Mouse (Mus musculus): Measurements from ENCODE around the gene Olfr497. TPM values are rescaled to one million over a fixed set of nuclear protein-coding genes. Genes with fewer than 3 reads are reported as not detected.

The Olfr497 gene
- not detected in 2 replicates for polyA plus RNA-seq (2015; fragmentation: Nextera tagmentation; extraction: Ambion mirVana)

- Histone ChIP-seq H3K9me3 (no peaks in the 10 kb centered on the region), H3K4me3 (no peak within 1 kb of the TSS), H3K9ac (no peak within 1 kb of the TSS), H3K4me1 (no peaks in the 10 kb centered on the region), H3K36me3 (no peaks in the 10 kb centered on the region), H3K27ac (replicated peaks) (no peak within 1 kb of the TSS), H3K4me2 (no peak within 1 kb of the TSS), H3K27me3 (replicated peaks) (no peaks in the 10 kb centered on the region)
- ATAC-seq (ENCODE audit: extremely low read depth, insufficient number of reproducible peaks, low FRiP score, low TSS enrichment): no peak
- 66% methylated on average over 2 of the region's 2 CpGs for WGBS
Observed at GRCm38 (mm10) chr7:108420121-108420520, at the start of gene Olfr497. Gene Olfr497, plus strand, starts transcription at chr7:108420421.

- Histone ChIP-seq H3K36me3 (no peaks in the 10 kb centered on the region), H3K4me3 (no peak within 1 kb of the TSS), H3K9ac (no peak within 1 kb of the TSS), H3K9me3 (no peaks in the 10 kb centered on the region), H3K4me1 (no peaks in the 10 kb centered on the region), H3K4me2 (no peak within 1 kb of the TSS), H3K27ac (replicated peaks) (no peak within 1 kb of the TSS), H3K27me3 (replicated peaks) (no peaks in the 10 kb centered on the region)
- no peak for ATAC-seq (ENCODE audit: extremely low read depth, insufficient number of reproducible peaks, low FRiP score, low TSS enrichment)
- 43% methylated on average over 1 of the region's 1 CpGs for WGBS
Observed at GRCm38 (mm10) chr7:108392867-108393266, 27.4 kb upstream of the Olfr497 start, which contains the start of gene Olfr495. Gene Olfr495, plus strand, starts transcription at chr7:108393167.

- no peak within 1 kb of the TSS for H3K4me2 ChIP-seq
- H3K4me3 ChIP-seq: no peak within 1 kb of the TSS
- H3K9me3 ChIP-seq: no peaks in the 10 kb centered on the region; the same call in 1 of the 2 replicates
- no peaks in the 10 kb centered on the region for H3K4me1 ChIP-seq
- no peak within 1 kb of the TSS for H3K27ac ChIP-seq (replicated peaks)
- no peak within 1 kb of the TSS for H3K9ac ChIP-seq
- no peak for ATAC-seq (ENCODE audit: extremely low read depth, insufficient number of reproducible peaks, low FRiP score, low TSS enrichment)
- H3K36me3 ChIP-seq: no peaks in the 10 kb centered on the region
- 70% methylated on average over 1 of the region's 1 CpGs for WGBS
- no peaks in the 10 kb centered on the region for H3K27me3 ChIP-seq (replicated peaks)
Observed at GRCm38 (mm10) chr7:108465026-108465425, 44.8 kb downstream of the Olfr497 start, which contains the start of gene Olfr498. Gene Olfr498, plus strand, starts transcription at chr7:108465326.

Other genes starting within 250 kb of the Olfr497 start
- gene Olfr486, start 247.7 kb upstream of the Olfr497 start, polyA plus RNA-seq (2015; fragmentation: Nextera tagmentation; extraction: Ambion mirVana): not detected in 2 replicates
- gene Olfr487, start 205.8 kb upstream of the Olfr497 start, polyA plus RNA-seq (2015; fragmentation: Nextera tagmentation; extraction: Ambion mirVana): not detected in 2 replicates
- gene Olfr488, start 162.1 kb upstream of the Olfr497 start, polyA plus RNA-seq (2015; fragmentation: Nextera tagmentation; extraction: Ambion mirVana): not detected in 2 replicates
- not detected in 2 replicates for gene Olfr490, start 131.5 kb upstream of the Olfr497 start, polyA plus RNA-seq (2015; fragmentation: Nextera tagmentation; extraction: Ambion mirVana)
- gene Olfr491, start 107.0 kb upstream of the Olfr497 start, polyA plus RNA-seq (2015; fragmentation: Nextera tagmentation; extraction: Ambion mirVana): not detected in 2 replicates
- gene Olfr492, start 96.7 kb upstream of the Olfr497 start, polyA plus RNA-seq (2015; fragmentation: Nextera tagmentation; extraction: Ambion mirVana): not detected in 2 replicates
- not detected in 2 replicates for gene Olfr493, start 73.4 kb upstream of the Olfr497 start, polyA plus RNA-seq (2015; fragmentation: Nextera tagmentation; extraction: Ambion mirVana)
- not detected in 2 replicates for gene Olfr494, start 55.1 kb upstream of the Olfr497 start, polyA plus RNA-seq (2015; fragmentation: Nextera tagmentation; extraction: Ambion mirVana)
- gene Olfr495, start 27.3 kb upstream of the Olfr497 start, polyA plus RNA-seq (2015; fragmentation: Nextera tagmentation; extraction: Ambion mirVana): not detected in 2 replicates
- not detected in 2 replicates for gene Olfr498, start 44.9 kb downstream of the Olfr497 start, polyA plus RNA-seq (2015; fragmentation: Nextera tagmentation; extraction: Ambion mirVana)
- not detected in 2 replicates for gene Olfr502, start 104.6 kb downstream of the Olfr497 start, polyA plus RNA-seq (2015; fragmentation: Nextera tagmentation; extraction: Ambion mirVana)
- not detected in 2 replicates for gene Olfr503, start 124.1 kb downstream of the Olfr497 start, polyA plus RNA-seq (2015; fragmentation: Nextera tagmentation; extraction: Ambion mirVana)
- not detected in 2 replicates for gene Olfr504, start 145.4 kb downstream of the Olfr497 start, polyA plus RNA-seq (2015; fragmentation: Nextera tagmentation; extraction: Ambion mirVana)
- not detected in 2 replicates for gene Olfr506, start 190.4 kb downstream of the Olfr497 start, polyA plus RNA-seq (2015; fragmentation: Nextera tagmentation; extraction: Ambion mirVana)
- not detected in 2 replicates for gene Olfr507, start 201.4 kb downstream of the Olfr497 start, polyA plus RNA-seq (2015; fragmentation: Nextera tagmentation; extraction: Ambion mirVana)
- gene Olfr508, start 209.6 kb downstream of the Olfr497 start, polyA plus RNA-seq (2015; fragmentation: Nextera tagmentation; extraction: Ambion mirVana): not detected in 2 replicates
- gene Olfr509, start 231.5 kb downstream of the Olfr497 start, polyA plus RNA-seq (2015; fragmentation: Nextera tagmentation; extraction: Ambion mirVana): not detected in 2 replicates
- gene Olfr510, start 246.0 kb downstream of the Olfr497 start, polyA plus RNA-seq (2015; fragmentation: Nextera tagmentation; extraction: Ambion mirVana): not detected in 2 replicates